Mouse (Mus musculus): Measurements from ENCODE around the gene Gm20388. TPM values are rescaled to one million over a fixed set of nuclear protein-coding genes. Genes with fewer than 3 reads are reported as not detected.

The Gm20388 gene
- polyA plus RNA-seq, 1 experiment, result not detected

- H3K4me1 ChIP-seq (ENCODE audit: control insufficient read depth, insufficient read depth, low read length), result peaks cover 78% of the 10 kb centered on the region
These were observed 515.5 kb downstream of the Gm20388 start for GRCm38 (mm10) chr8:120426105-120426504.

GRCm38 (mm10) chr8:120426622-120427385 is 516.2 kb downstream of the Gm20388 start:
- H3K4me1 ChIP-seq (ENCODE audit: control insufficient read depth, insufficient read depth, low read length), result peaks cover 73% of the 10 kb centered on the region
- H3K4me3 ChIP-seq (ENCODE audit: insufficient read depth, low read depth, low read length), result no peak overlapping the region
- WGBS, result 20% methylated on average over 20 of the region's 20 CpGs
- H3K27ac ChIP-seq (ENCODE audit: insufficient read depth, low read depth, low read length), result peak overlapping the region; percentile 58
- TF ChIP-seq CTCF (IDR thresholded peaks at IDR 0.05; ENCODE audit: insufficient read depth, low read depth, low read length) (no peak), POLR2A (IDR thresholded peaks at IDR 0.05; ENCODE audit: insufficient read depth, low read depth, low read length) (no peak)

More at GRCm38 (mm10) chr8:120426105-120426504, 515.5 kb downstream of the Gm20388 start:
- TF ChIP-seq POLR2A (IDR thresholded peaks at IDR 0.05; ENCODE audit: insufficient read depth, low read depth, low read length), result no peak
- TF ChIP-seq CTCF (IDR thresholded peaks at IDR 0.05; ENCODE audit: insufficient read depth, low read depth, low read length), result no peak
- peak overlapping the region; percentile 58 for H3K27ac ChIP-seq (ENCODE audit: insufficient read depth, low read depth, low read length)
- no peak overlapping the region for H3K4me3 ChIP-seq (ENCODE audit: insufficient read depth, low read depth, low read length)
- 58% methylated on average over 1 of the region's 1 CpGs for whole genome bisulfite sequencing

- H3K4me3 ChIP-seq (ENCODE audit: insufficient read depth, low read depth, low read length), result no peak overlapping the region
- H3K27ac ChIP-seq (ENCODE audit: insufficient read depth, low read depth, low read length), result no peak overlapping the region
- 92% methylated on average over 5 of the region's 5 CpGs for WGBS
- TF ChIP-seq POLR2A (IDR thresholded peaks at IDR 0.05; ENCODE audit: insufficient read depth, low read depth, low read length), result no peak
- TF ChIP-seq CTCF (IDR thresholded peaks at IDR 0.05; ENCODE audit: insufficient read depth, low read depth, low read length), result no peak
- H3K4me1 ChIP-seq (ENCODE audit: control insufficient read depth, insufficient read depth, low read length), result peaks cover 71% of the 10 kb centered on the region
These were observed 517.9 kb downstream of the Gm20388 start for GRCm38 (mm10) chr8:120428492-120428891.

GRCm38 (mm10) chr8:120429116-120429515 is 518.5 kb downstream of the Gm20388 start:
- TF ChIP-seq POLR2A (IDR thresholded peaks at IDR 0.05; ENCODE audit: insufficient read depth, low read depth, low read length) (no peak), CTCF (IDR thresholded peaks at IDR 0.05; ENCODE audit: insufficient read depth, low read depth, low read length) (no peak)
- no peak overlapping the region for H3K4me3 ChIP-seq (ENCODE audit: insufficient read depth, low read depth, low read length)
- H3K4me1 ChIP-seq (ENCODE audit: control insufficient read depth, insufficient read depth, low read length), result peaks cover 64% of the 10 kb centered on the region
- H3K27ac ChIP-seq (ENCODE audit: insufficient read depth, low read depth, low read length), result no peak overlapping the region
- 100% methylated on average over 1 of the region's 1 CpGs for WGBS

GRCm38 (mm10) chr8:120431042-120431441 is 520.4 kb downstream of the Gm20388 start:
- WGBS, result 96% methylated on average over 12 of the region's 12 CpGs
- no peak for TF ChIP-seq CTCF (IDR thresholded peaks at IDR 0.05; ENCODE audit: insufficient read depth, low read depth, low read length)
- no peak for TF ChIP-seq POLR2A (IDR thresholded peaks at IDR 0.05; ENCODE audit: insufficient read depth, low read depth, low read length)
- Histone ChIP-seq H3K27ac (ENCODE audit: insufficient read depth, low read depth, low read length) (no peak overlapping the region), H3K4me1 (ENCODE audit: control insufficient read depth, insufficient read depth, low read length) (peaks cover 59% of the 10 kb centered on the region), H3K4me3 (ENCODE audit: insufficient read depth, low read depth, low read length) (no peak overlapping the region)

GRCm38 (mm10) chr8:120432438-120432837 is 521.8 kb downstream of the Gm20388 start:
- Histone ChIP-seq H3K27ac (ENCODE audit: insufficient read depth, low read depth, low read length) (peak overlapping the region; percentile 47; the same call in 1 of the 2 replicates), H3K4me1 (ENCODE audit: control insufficient read depth, insufficient read depth, low read length) (peaks cover 59% of the 10 kb centered on the region), H3K4me3 (ENCODE audit: insufficient read depth, low read depth, low read length) (no peak overlapping the region)
- 78% methylated on average over 7 of the region's 7 CpGs for WGBS
- no peak for TF ChIP-seq CTCF (IDR thresholded peaks at IDR 0.05; ENCODE audit: insufficient read depth, low read depth, low read length)
- TF ChIP-seq POLR2A (IDR thresholded peaks at IDR 0.05; ENCODE audit: insufficient read depth, low read depth, low read length), result no peak

- Histone ChIP-seq H3K27ac (ENCODE audit: insufficient read depth, low read depth, low read length) (peak overlapping the region; percentile 81), H3K4me3 (ENCODE audit: insufficient read depth, low read depth, low read length) (no peak overlapping the region), H3K4me1 (ENCODE audit: control insufficient read depth, insufficient read depth, low read length) (peaks cover 61% of the 10 kb centered on the region)
- WGBS, result 23% methylated on average over 7 of the region's 7 CpGs
- TF ChIP-seq CTCF (IDR thresholded peaks at IDR 0.05; ENCODE audit: insufficient read depth, low read depth, low read length), result no peak
- no peak for TF ChIP-seq POLR2A (IDR thresholded peaks at IDR 0.05; ENCODE audit: insufficient read depth, low read depth, low read length)
These were observed 522.5 kb downstream of the Gm20388 start for GRCm38 (mm10) chr8:120433143-120433542.

GRCm38 (mm10) chr8:120433734-120434133 is 523.1 kb downstream of the Gm20388 start:
- H3K4me3 ChIP-seq (ENCODE audit: insufficient read depth, low read depth, low read length), result no peak overlapping the region
- H3K4me1 ChIP-seq (ENCODE audit: control insufficient read depth, insufficient read depth, low read length), result peaks cover 63% of the 10 kb centered on the region
- WGBS, result 97% methylated on average over 1 of the region's 1 CpGs
- H3K27ac ChIP-seq (ENCODE audit: insufficient read depth, low read depth, low read length), result no peak overlapping the region
- TF ChIP-seq CTCF (IDR thresholded peaks at IDR 0.05; ENCODE audit: insufficient read depth, low read depth, low read length) (no peak), POLR2A (IDR thresholded peaks at IDR 0.05; ENCODE audit: insufficient read depth, low read depth, low read length) (no peak)

GRCm38 (mm10) chr8:120435781-120436180 is 525.1 kb downstream of the Gm20388 start:
- no peak overlapping the region for H3K4me3 ChIP-seq (ENCODE audit: insufficient read depth, low read depth, low read length)
- TF ChIP-seq POLR2A (IDR thresholded peaks at IDR 0.05; ENCODE audit: insufficient read depth, low read depth, low read length), result no peak
- H3K27ac ChIP-seq (ENCODE audit: insufficient read depth, low read depth, low read length), result no peak overlapping the region
- WGBS, result 95% methylated on average over 15 of the region's 15 CpGs
- H3K4me1 ChIP-seq (ENCODE audit: control insufficient read depth, insufficient read depth, low read length), result peaks cover 79% of the 10 kb centered on the region

Measured in olfactory bulb, adult 2 months (tissue).